Mouse (Mus musculus): ENCODE data around the gene Ttc41. TPM values are rescaled to one million over a fixed set of nuclear protein-coding genes. Genes with fewer than 3 reads are reported as not detected.

Gene Ttc41
- total RNA-seq, 2 experiments from 2014 or later: 1.4 to 1.5 TPM

- no peak for DNase-seq
These were observed 78.6 kb downstream of the Ttc41 start for GRCm38 (mm10) chr10:86784126-86784675.

GRCm38 (mm10) chr10:86785396-86785795 lies 79.8 kb downstream of the Ttc41 start:
- DNase-seq: no peak

- no peak for DNase-seq
These were observed 80.5 kb downstream of the Ttc41 start for GRCm38 (mm10) chr10:86786083-86786482.

- no peak for DNase-seq
These were observed 82.6 kb downstream of the Ttc41 start for GRCm38 (mm10) chr10:86788193-86788592.

- DNase-seq: no peak
These were observed 83.6 kb downstream of the Ttc41 start for GRCm38 (mm10) chr10:86789146-86789672.

- DNase-seq: no peak
These were observed 86.0 kb downstream of the Ttc41 start for GRCm38 (mm10) chr10:86791507-86792184.

- peak; percentile 33 for DNase-seq
These were observed 87.9 kb downstream of the Ttc41 start for GRCm38 (mm10) chr10:86793509-86793951.

GRCm38 (mm10) chr10:86794196-86794595 lies 88.6 kb downstream of the Ttc41 start:
- no peak for DNase-seq

GRCm38 (mm10) chr10:86794794-86795535 lies 89.4 kb downstream of the Ttc41 start:
- peak; percentile 72 for DNase-seq

GRCm38 (mm10) chr10:86796073-86796741 lies 90.6 kb downstream of the Ttc41 start:
- no peak for DNase-seq

- DNase-seq: no peak
These were observed 101.8 kb downstream of the Ttc41 start for GRCm38 (mm10) chr10:86807362-86807761.

- DNase-seq: no peak
These were observed 102.6 kb downstream of the Ttc41 start for GRCm38 (mm10) chr10:86808013-86808758.

GRCm38 (mm10) chr10:86810000-86810399 lies 104.4 kb downstream of the Ttc41 start:
- DNase-seq: peak; percentile 71

GRCm38 (mm10) chr10:86810612-86811011 lies 105.0 kb downstream of the Ttc41 start:
- DNase-seq: peak; percentile 4

GRCm38 (mm10) chr10:86814292-86815131 lies 108.9 kb downstream of the Ttc41 start:
- no peak for DNase-seq

GRCm38 (mm10) chr10:86815133-86815532 lies 109.5 kb downstream of the Ttc41 start:
- no peak for DNase-seq

- peak; percentile 46 for DNase-seq
These were observed 114.1 kb downstream of the Ttc41 start for GRCm38 (mm10) chr10:86819649-86820165.

GRCm38 (mm10) chr10:86821014-86821413 lies 115.4 kb downstream of the Ttc41 start:
- no peak for DNase-seq

- DNase-seq: no peak
These were observed 118.5 kb downstream of the Ttc41 start for GRCm38 (mm10) chr10:86824093-86824492.

- no peak for DNase-seq
These were observed 119.3 kb downstream of the Ttc41 start for GRCm38 (mm10) chr10:86824871-86825270.

Data from gastrocnemius, postnatal 25 days (tissue).